Mouse (Mus musculus): ENCODE data around the gene Mapkbp1.

Mapkbp1 gene

GRCm38 (mm10) chr2:120007680-120008210 is 35.2 kb downstream of the Mapkbp1 start:
- intact Hi-C loops (cut with DNase I) = no loop called here

- intact Hi-C loops (cut with DNase I) = no loop called here
These were observed 36.2 kb downstream of the Mapkbp1 start for GRCm38 (mm10) chr2:120008672-120009071.

GRCm38 (mm10) chr2:120011462-120012200 is 39.1 kb downstream of the Mapkbp1 start:
- intact Hi-C loops (cut with DNase I) = loop anchor here (1.0 kb wide), 1 partner anchor 41 kb away; no protein-coding TSS in a partner anchor

GRCm38 (mm10) chr2:120012924-120013323 is 40.4 kb downstream of the Mapkbp1 start:
- intact Hi-C loops (cut with DNase I) = no loop called here

GRCm38 (mm10) chr2:120013831-120014486 is 41.5 kb downstream of the Mapkbp1 start:
- intact Hi-C loops (cut with DNase I) = no loop called here

- intact Hi-C loops (cut with DNase I) = no loop called here
These were observed 43.4 kb downstream of the Mapkbp1 start for GRCm38 (mm10) chr2:120015882-120016281.

- intact Hi-C loops (cut with DNase I) = no loop called here
These were observed 45.1 kb downstream of the Mapkbp1 start for GRCm38 (mm10) chr2:120017599-120017998.

- intact Hi-C loops (cut with DNase I) = no loop called here
These were observed 51.8 kb downstream of the Mapkbp1 start for GRCm38 (mm10) chr2:120024337-120024736.

GRCm38 (mm10) chr2:120026984-120027949 is 54.8 kb downstream of the Mapkbp1 start, which contains the start of the genes Jmjd7 and Gm28042:
Gene Jmjd7, plus strand, starts transcription at chr2:120027483.
Gene Gm28042, plus strand, starts transcription at chr2:120027493.
- intact Hi-C loops (cut with DNase I) = no loop called here

- intact Hi-C loops (cut with DNase I) = no loop called here
These were observed 55.4 kb downstream of the Mapkbp1 start for GRCm38 (mm10) chr2:120027950-120028331.

- intact Hi-C loops (cut with DNase I) = no loop called here
These were observed 57.9 kb downstream of the Mapkbp1 start for GRCm38 (mm10) chr2:120030380-120030779.

- intact Hi-C loops (cut with DNase I) = no loop called here
These were observed 60.4 kb downstream of the Mapkbp1 start, which contains the start of gene Pla2g4b for GRCm38 (mm10) chr2:120032726-120033467. Gene Pla2g4b, plus strand, starts transcription at chr2:120033417.

GRCm38 (mm10) chr2:120033726-120034125 is 61.2 kb downstream of the Mapkbp1 start:
- intact Hi-C loops (cut with DNase I) = no loop called here

- intact Hi-C loops (cut with DNase I) = no loop called here
These were observed 65.2 kb downstream of the Mapkbp1 start for GRCm38 (mm10) chr2:120037744-120038143.

- intact Hi-C loops (cut with DNase I) = no loop called here
These were observed 68.5 kb downstream of the Mapkbp1 start for GRCm38 (mm10) chr2:120040991-120041390.

- intact Hi-C loops (cut with DNase I) = no loop called here
These were observed 71.7 kb downstream of the Mapkbp1 start for GRCm38 (mm10) chr2:120044101-120044603.

GRCm38 (mm10) chr2:120044676-120045075 is 72.2 kb downstream of the Mapkbp1 start:
- intact Hi-C loops (cut with DNase I) = no loop called here

GRCm38 (mm10) chr2:120046486-120047310 is 74.2 kb downstream of the Mapkbp1 start:
- intact Hi-C loops (cut with DNase I) = no loop called here

GRCm38 (mm10) chr2:120048173-120048572 is 75.7 kb downstream of the Mapkbp1 start:
- intact Hi-C loops (cut with DNase I) = no loop called here
